Mouse (Mus musculus): ENCODE results near the gene Thra. TPM values are rescaled to one million over a fixed set of nuclear protein-coding genes. Genes with fewer than 3 reads are reported as not detected.

The Thra gene
- total and polyA plus RNA-seq, 3 experiments: 20.1 to 68.0 (median 33.1) TPM

DNA sequence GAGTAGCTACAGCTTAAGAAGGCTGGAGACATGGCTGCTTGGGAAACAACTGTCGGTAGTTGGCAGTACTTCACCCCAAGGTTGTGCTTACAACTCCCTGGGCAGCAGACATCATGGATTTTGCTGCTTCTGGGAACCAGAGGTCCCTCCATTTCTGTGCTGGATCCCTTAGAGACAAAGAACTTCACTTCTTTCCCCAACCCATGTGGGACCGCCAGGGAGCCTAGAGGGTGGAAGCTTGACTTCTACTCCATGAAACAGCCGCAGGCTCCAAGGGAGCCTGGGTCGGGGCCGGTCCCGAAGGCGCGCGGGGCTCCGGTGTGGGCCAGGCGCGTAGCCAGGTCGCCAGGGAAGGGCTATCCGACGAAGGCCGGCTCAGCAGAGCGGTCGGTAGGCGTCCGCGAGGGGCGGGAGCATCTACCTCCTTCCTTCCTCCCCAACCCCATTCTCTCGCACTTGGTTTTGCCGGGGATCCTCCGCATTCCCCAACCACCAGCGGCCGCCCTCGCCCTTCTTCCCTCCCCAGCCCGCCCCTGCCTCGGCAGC is 54.1 kb downstream of the Thra start:
- DNase-seq (ENCODE audit: low spot score) (peak; percentile 49), ATAC-seq (ENCODE audit: extremely low read depth, insufficient number of reproducible peaks, low FRiP score, poor library complexity, severe bottlenecking) (0 out of 2 replicates have a peak, but pooled peaks have one; percentile 10)
- peak overlapping the region; percentile 88 for H3K4me3 ChIP-seq (ENCODE audit: low read depth, low read length)
- TF ChIP-seq POLR2AphosphoS5 (IDR thresholded peaks at IDR 0.05; ENCODE audit: insufficient replicate concordance, low read depth, low read length) (no peak), CTCF (IDR thresholded peaks at IDR 0.05; ENCODE audit: low read depth, low read length) (no peak), GATA2 (IDR thresholded peaks at IDR 0.05; ENCODE audit: borderline replicate concordance, low read depth, low read length) (no peak), GATA1 (IDR thresholded peaks at IDR 0.05; ENCODE audit: borderline replicate concordance, low read length) (no peak), TAL1 (conservative IDR thresholded peaks at IDR 0.05; ENCODE audit: low read depth, low read length) (no peak)
- no peaks in the 10 kb centered on the region for H3K27me3 ChIP-seq (ENCODE audit: insufficient read depth, low read length)
- peaks cover 74% of the 10 kb centered on the region for H3K4me1 ChIP-seq (ENCODE audit: insufficient read depth, low read depth, low read length)
- peaks cover 32% of the 10 kb centered on the region for H3K36me3 ChIP-seq (replicated peaks)
- H3K9me3 ChIP-seq (replicated peaks): no peaks in the 10 kb centered on the region

DNA sequence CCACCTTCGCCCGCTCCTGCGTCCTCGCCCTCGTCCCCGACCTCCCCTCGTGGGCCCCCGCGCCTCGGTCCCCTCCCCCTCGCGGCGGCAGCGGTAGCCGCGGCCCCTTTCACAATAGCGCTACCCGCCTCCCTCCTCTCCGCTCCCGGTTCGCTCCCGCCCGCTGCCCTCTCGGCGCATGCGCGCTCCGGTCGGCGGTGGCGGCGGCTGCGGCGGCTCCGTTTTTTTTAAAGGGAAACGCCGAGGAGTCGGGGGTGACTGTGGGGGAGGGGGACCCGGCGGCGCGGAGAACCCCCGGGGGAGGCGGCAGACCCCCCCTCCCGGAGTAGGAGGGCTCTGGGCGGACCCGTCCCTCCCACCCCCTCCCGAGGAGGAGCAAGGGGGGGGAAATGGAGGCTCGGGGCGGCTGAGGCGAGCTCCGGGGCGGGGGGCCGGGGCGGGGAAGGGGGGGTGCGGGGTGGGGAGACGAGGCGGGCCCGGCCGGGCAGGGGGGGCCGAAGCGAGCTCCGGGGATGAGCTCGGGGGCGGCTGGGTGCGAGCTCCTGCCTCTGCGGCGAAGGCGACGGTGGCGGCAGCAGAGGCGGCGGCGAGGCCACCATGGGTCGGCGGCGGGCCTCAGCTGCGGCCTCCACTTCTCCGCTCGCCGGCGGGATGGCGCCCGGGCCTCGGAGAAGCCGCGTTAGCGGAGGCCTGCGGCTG is 54.7 kb downstream of the Thra start, which contains the start of gene Msl1:
Gene Msl1, plus strand, starts transcription at position 502 of the 699 bp plus-strand sequence.
- H3K36me3 ChIP-seq (replicated peaks): peaks cover 37% of the 10 kb centered on the region
- TF ChIP-seq CTCF (IDR thresholded peaks at IDR 0.05; ENCODE audit: low read depth, low read length) (no peak), TAL1 (conservative IDR thresholded peaks at IDR 0.05; ENCODE audit: low read depth, low read length) (no peak), POLR2AphosphoS5 (IDR thresholded peaks at IDR 0.05; ENCODE audit: insufficient replicate concordance, low read depth, low read length) (no peak), GATA1 (IDR thresholded peaks at IDR 0.05; ENCODE audit: borderline replicate concordance, low read length) (no peak), GATA2 (IDR thresholded peaks at IDR 0.05; ENCODE audit: borderline replicate concordance, low read depth, low read length) (no peak)
- peaks cover 68% of the 10 kb centered on the region for H3K4me1 ChIP-seq (ENCODE audit: insufficient read depth, low read depth, low read length)
- no peaks in the 10 kb centered on the region for H3K27me3 ChIP-seq (ENCODE audit: insufficient read depth, low read length)
- ATAC-seq (ENCODE audit: extremely low read depth, insufficient number of reproducible peaks, low FRiP score, poor library complexity, severe bottlenecking) (0 out of 2 replicates have a peak, but pooled peaks have one; percentile 41), DNase-seq (ENCODE audit: low spot score) (peak; percentile 84)
- H3K9me3 ChIP-seq (replicated peaks): no peaks in the 10 kb centered on the region
- H3K4me3 ChIP-seq (ENCODE audit: low read depth, low read length): peak within 1 kb of the TSS; percentile 88

DNA sequence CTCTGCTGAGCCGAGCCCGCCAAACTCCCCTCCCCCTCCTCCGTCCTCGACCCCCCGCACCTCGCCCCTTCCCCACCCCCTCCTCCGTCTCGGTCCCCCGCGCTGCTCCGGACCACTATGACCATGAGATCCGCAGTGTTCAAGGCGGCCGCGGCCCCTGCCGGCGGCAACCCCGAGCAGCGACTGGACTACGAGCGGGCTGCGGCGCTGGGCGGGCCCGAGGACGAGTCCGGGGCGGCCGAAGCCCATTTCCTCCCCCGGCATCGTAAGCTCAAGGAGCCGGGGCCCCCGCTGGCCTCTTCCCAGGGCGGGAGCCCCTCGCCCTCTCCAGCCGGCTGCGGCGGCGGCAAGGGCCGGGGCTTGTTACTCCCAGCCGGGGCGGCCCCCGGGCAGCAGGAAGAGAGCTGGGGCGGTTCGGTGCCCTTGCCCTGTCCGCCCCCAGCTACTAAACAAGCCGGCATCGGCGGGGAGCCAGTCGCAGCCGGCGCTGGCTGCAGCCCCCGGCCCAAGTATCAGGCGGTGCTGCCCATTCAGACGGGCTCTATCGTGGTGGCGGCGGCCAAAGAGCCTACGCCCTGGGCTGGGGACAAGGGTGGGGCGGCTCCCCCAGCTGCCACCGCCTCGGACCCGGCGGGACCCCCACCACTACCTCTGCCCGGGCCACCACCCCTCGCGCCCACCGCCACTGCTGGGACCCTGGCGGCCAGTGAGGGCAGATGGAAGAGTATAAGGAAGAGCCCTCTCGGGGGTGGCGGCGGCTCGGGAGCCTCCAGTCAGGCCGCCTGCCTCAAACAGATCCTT is 55.5 kb downstream of the Thra start:
- Histone ChIP-seq H3K4me3 (ENCODE audit: low read depth, low read length) (peak overlapping the region; percentile 88), H3K4me1 (ENCODE audit: insufficient read depth, low read depth, low read length) (peaks cover 64% of the 10 kb centered on the region), H3K27me3 (ENCODE audit: insufficient read depth, low read length) (no peaks in the 10 kb centered on the region), H3K9me3 (replicated peaks) (no peaks in the 10 kb centered on the region), H3K36me3 (replicated peaks) (peaks cover 45% of the 10 kb centered on the region)
- DNase-seq (ENCODE audit: low spot score): peak; percentile 45
- TF ChIP-seq GATA2 (IDR thresholded peaks at IDR 0.05; ENCODE audit: borderline replicate concordance, low read depth, low read length) (no peak), POLR2AphosphoS5 (IDR thresholded peaks at IDR 0.05; ENCODE audit: insufficient replicate concordance, low read depth, low read length) (no peak), TAL1 (conservative IDR thresholded peaks at IDR 0.05; ENCODE audit: low read depth, low read length) (no peak), CTCF (IDR thresholded peaks at IDR 0.05; ENCODE audit: low read depth, low read length) (no peak), GATA1 (IDR thresholded peaks at IDR 0.05; ENCODE audit: borderline replicate concordance, low read length) (no peak)
- no peak for ATAC-seq (ENCODE audit: extremely low read depth, insufficient number of reproducible peaks, low FRiP score, poor library complexity, severe bottlenecking)

DNA sequence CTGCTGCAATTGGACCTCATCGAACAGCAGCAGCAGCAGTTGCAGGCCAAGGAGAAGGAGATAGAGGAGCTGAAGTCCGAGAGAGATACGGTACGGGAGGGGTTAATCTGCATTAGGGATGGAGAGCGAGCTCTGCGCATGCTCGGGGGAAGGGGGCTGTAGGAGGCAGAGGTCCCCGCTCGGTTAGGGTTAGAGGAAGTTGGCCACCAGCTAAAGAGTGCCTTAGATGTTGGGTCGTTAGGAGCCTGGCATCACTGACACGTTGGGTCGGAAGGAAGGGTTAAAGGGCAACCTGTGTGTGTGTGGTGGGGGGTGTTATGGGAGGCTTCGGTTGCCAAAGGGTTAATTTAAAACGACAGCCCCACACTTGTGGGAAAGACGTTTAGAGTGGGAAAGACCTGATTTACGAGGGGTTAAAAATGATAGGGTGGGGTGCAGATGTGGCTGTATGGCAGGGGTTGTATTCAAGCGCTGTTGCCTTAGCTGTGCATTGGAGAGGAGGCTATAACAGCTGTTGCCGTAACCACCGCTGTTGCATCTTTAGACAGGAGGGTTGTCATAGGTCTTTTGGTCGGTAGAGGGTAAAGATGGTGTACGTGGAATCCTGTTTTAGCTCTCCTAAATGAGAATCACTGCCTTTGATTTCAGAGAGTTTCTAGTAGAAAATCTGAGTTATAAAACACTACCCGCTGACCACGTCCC is 56.2 kb downstream of the Thra start:
- Histone ChIP-seq H3K27me3 (ENCODE audit: insufficient read depth, low read length) (no peaks in the 10 kb centered on the region), H3K36me3 (replicated peaks) (peaks cover 52% of the 10 kb centered on the region), H3K9me3 (replicated peaks) (no peaks in the 10 kb centered on the region), H3K4me3 (ENCODE audit: low read depth, low read length) (peak overlapping the region; percentile 88), H3K4me1 (ENCODE audit: insufficient read depth, low read depth, low read length) (peaks cover 61% of the 10 kb centered on the region)
- no peak for TF ChIP-seq TAL1 (conservative IDR thresholded peaks at IDR 0.05; ENCODE audit: low read depth, low read length)
- no peak for TF ChIP-seq GATA1 (IDR thresholded peaks at IDR 0.05; ENCODE audit: borderline replicate concordance, low read length)
- TF ChIP-seq GATA2 (IDR thresholded peaks at IDR 0.05; ENCODE audit: borderline replicate concordance, low read depth, low read length): no peak
- TF ChIP-seq POLR2AphosphoS5 (IDR thresholded peaks at IDR 0.05; ENCODE audit: insufficient replicate concordance, low read depth, low read length): no peak
- no peak for TF ChIP-seq CTCF (IDR thresholded peaks at IDR 0.05; ENCODE audit: low read depth, low read length)
- DNase-seq (ENCODE audit: low spot score) (peak; percentile 66), ATAC-seq (ENCODE audit: extremely low read depth, insufficient number of reproducible peaks, low FRiP score, poor library complexity, severe bottlenecking) (peak; percentile 37; the same call in 1 of the 2 replicates)

DNA sequence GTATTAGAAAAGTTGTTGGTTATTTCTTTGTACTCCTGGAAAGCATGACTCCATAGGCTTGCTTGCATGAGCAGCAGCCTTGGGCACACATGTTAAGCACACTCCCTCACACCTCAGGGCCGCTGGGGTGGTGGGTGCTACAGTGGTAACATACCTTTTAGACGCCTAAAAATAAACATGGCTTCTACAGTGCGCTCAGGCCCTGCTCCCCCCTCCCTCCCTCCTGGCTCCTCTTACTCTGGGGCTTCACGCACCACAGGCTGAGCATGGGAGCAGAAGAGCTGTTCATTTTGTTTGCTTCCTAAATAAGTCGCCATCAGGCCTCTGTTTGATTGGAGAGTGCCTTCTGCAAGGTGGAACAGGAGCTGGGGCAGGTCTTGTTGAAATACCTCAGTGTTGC is 56.9 kb downstream of the Thra start:
- peaks cover 56% of the 10 kb centered on the region for H3K36me3 ChIP-seq (replicated peaks)
- no peaks in the 10 kb centered on the region for H3K27me3 ChIP-seq (ENCODE audit: insufficient read depth, low read length)
- DNase-seq (ENCODE audit: low spot score) (no peak), ATAC-seq (ENCODE audit: extremely low read depth, insufficient number of reproducible peaks, low FRiP score, poor library complexity, severe bottlenecking) (no peak)
- H3K4me1 ChIP-seq (ENCODE audit: insufficient read depth, low read depth, low read length): peaks cover 55% of the 10 kb centered on the region
- TF ChIP-seq GATA2 (IDR thresholded peaks at IDR 0.05; ENCODE audit: borderline replicate concordance, low read depth, low read length) (no peak), GATA1 (IDR thresholded peaks at IDR 0.05; ENCODE audit: borderline replicate concordance, low read length) (no peak)
- H3K9me3 ChIP-seq (replicated peaks): no peaks in the 10 kb centered on the region
- peak overlapping the region; percentile 88 for H3K4me3 ChIP-seq (ENCODE audit: low read depth, low read length)

Measured in G1E (cell line).